Mouse (Mus musculus): Measurements from ENCODE around the gene Wnk2. TPM values are rescaled to one million over a fixed set of nuclear protein-coding genes. Genes with fewer than 3 reads are reported as not detected.

Wnk2 gene
- polyA plus RNA-seq, 1 experiment from 2014 or later: 0.09 TPM

- H3K9ac ChIP-seq: no peak overlapping the region
- no peak overlapping the region for H3K4me2 ChIP-seq
- no peaks in the 10 kb centered on the region for H3K36me3 ChIP-seq
- H3K4me3 ChIP-seq (replicated peaks): no peak overlapping the region
- H3K4me1 ChIP-seq (replicated peaks): peaks cover 11% of the 10 kb centered on the region
- no peaks in the 10 kb centered on the region for H3K9me3 ChIP-seq (replicated peaks)
- DNase-seq: no peak
- no peak for ATAC-seq (ENCODE audit: low read depth)
- no peaks in the 10 kb centered on the region for H3K27me3 ChIP-seq
- WGBS (ENCODE audit: insufficient replicate concordance): 68% methylated on average over 11 of the region's 11 CpGs
- no peak overlapping the region for H3K27ac ChIP-seq
These were observed 13.3 kb downstream of the Wnk2 start for GRCm38 (mm10) chr13:49134491-49134890.

DNA sequence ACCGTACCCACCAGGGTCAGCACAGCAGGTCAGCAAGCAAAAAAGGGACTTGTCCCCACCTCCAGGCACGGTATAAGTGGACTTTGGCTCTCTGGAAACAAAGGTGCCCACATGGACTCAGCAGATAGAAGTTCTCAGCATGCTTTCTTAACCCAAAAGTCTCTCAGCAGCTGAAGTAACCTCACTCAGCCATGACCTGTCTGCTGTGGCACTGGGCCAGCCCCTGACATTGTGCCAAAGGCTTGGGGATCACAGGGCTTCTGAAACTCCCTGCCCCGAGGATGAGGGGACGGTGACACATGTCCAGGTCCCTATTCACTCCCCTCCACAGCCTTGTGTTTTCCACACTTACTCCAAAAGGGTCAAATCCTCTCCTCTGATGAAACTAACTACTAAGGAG lies 14.7 kb downstream of the Wnk2 start:
- Histone ChIP-seq H3K4me2 (no peak overlapping the region), H3K9ac (no peak overlapping the region), H3K9me3 (replicated peaks) (no peaks in the 10 kb centered on the region), H3K4me1 (replicated peaks) (peaks cover 11% of the 10 kb centered on the region), H3K27me3 (no peaks in the 10 kb centered on the region), H3K36me3 (no peaks in the 10 kb centered on the region), H3K27ac (no peak overlapping the region), H3K4me3 (replicated peaks) (no peak overlapping the region)
- ATAC-seq (ENCODE audit: low read depth) (no peak), DNase-seq (no peak)
- WGBS (ENCODE audit: insufficient replicate concordance): 52% methylated on average over 4 of the region's 4 CpGs

- no peak overlapping the region for H3K4me2 ChIP-seq
- peaks cover 11% of the 10 kb centered on the region for H3K4me1 ChIP-seq (replicated peaks)
- no peaks in the 10 kb centered on the region for H3K9me3 ChIP-seq (replicated peaks)
- H3K4me3 ChIP-seq (replicated peaks): no peak overlapping the region
- WGBS (ENCODE audit: insufficient replicate concordance): 63% methylated on average over 7 of the region's 7 CpGs
- DNase-seq: no peak
- peak; percentile 50; the same call in 1 of the 2 replicates for ATAC-seq (ENCODE audit: low read depth)
- no peaks in the 10 kb centered on the region for H3K36me3 ChIP-seq
- H3K27me3 ChIP-seq: no peaks in the 10 kb centered on the region
- no peak overlapping the region for H3K9ac ChIP-seq
- no peak overlapping the region for H3K27ac ChIP-seq
These were observed 15.7 kb downstream of the Wnk2 start for GRCm38 (mm10) chr13:49131946-49132687.

DNA sequence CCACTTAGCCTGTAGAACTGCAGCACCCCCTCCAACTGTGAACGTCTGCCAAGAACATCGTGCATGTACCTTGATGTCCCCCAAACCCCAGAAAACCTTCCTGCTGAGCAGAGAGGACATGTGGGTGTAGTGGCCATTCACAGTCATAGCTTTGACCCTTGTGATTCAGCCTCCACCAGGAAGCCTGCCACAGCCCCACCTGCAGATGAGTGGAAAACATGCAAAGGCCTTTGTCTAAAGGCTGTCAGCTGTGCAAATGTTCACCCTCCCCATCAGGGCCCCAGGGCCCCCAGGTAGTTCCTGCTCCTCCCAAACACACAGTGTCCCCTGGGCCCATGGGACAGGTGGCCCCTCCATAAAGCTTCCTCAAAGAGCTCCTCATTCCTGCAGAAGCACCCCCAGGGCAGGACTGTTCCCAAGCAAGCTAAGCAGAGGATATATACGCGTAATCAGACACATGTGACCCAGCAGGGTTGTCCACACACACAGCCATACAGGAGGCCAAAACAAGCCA lies 16.4 kb downstream of the Wnk2 start:
- peaks cover 11% of the 10 kb centered on the region for H3K4me1 ChIP-seq (replicated peaks)
- no peak for ATAC-seq (ENCODE audit: low read depth)
- H3K9me3 ChIP-seq (replicated peaks): no peaks in the 10 kb centered on the region
- H3K36me3 ChIP-seq: no peaks in the 10 kb centered on the region
- no peak overlapping the region for H3K4me2 ChIP-seq
- WGBS (ENCODE audit: insufficient replicate concordance): 73% methylated on average over 4 of the region's 4 CpGs
- H3K4me3 ChIP-seq (replicated peaks): no peak overlapping the region
- no peak overlapping the region for H3K27ac ChIP-seq
- no peaks in the 10 kb centered on the region for H3K27me3 ChIP-seq
- H3K9ac ChIP-seq: no peak overlapping the region
- no peak for DNase-seq

GRCm38 (mm10) chr13:49129845-49130244 lies 18.0 kb downstream of the Wnk2 start:
- Histone ChIP-seq H3K4me1 (replicated peaks) (peaks cover 11% of the 10 kb centered on the region), H3K4me3 (replicated peaks) (no peak overlapping the region), H3K4me2 (no peak overlapping the region), H3K27me3 (no peaks in the 10 kb centered on the region), H3K36me3 (no peaks in the 10 kb centered on the region), H3K9me3 (replicated peaks) (no peaks in the 10 kb centered on the region), H3K27ac (no peak overlapping the region), H3K9ac (no peak overlapping the region)
- no peak for ATAC-seq (ENCODE audit: low read depth)
- 45% methylated on average over 4 of the region's 4 CpGs for WGBS (ENCODE audit: insufficient replicate concordance)
- no peak for DNase-seq

DNA sequence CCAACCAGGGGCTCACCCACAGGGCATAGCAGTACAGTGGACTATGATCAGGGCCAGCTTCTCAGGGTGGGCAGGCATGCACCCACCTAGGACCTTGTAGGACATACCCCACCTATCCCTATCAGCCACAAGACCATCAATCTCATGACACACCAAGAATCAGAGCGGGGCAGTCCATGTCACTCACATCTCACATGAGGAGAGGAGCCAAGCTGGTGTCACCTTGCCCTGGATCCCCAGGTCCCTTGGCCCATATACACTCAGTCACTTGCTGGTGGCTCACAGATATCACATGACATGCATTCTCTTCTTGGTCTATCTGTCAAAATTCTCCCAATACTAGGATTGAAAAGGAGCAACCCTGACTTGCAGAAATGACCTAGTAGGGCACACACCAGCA lies 18.7 kb downstream of the Wnk2 start:
- Histone ChIP-seq H3K4me3 (replicated peaks) (no peak overlapping the region), H3K9ac (no peak overlapping the region), H3K9me3 (replicated peaks) (no peaks in the 10 kb centered on the region), H3K36me3 (no peaks in the 10 kb centered on the region), H3K27me3 (no peaks in the 10 kb centered on the region), H3K4me1 (replicated peaks) (peaks cover 11% of the 10 kb centered on the region), H3K4me2 (no peak overlapping the region), H3K27ac (no peak overlapping the region)
- 50% methylated on average over 1 of the region's 1 CpGs for WGBS (ENCODE audit: insufficient replicate concordance)
- DNase-seq (no peak), ATAC-seq (ENCODE audit: low read depth) (no peak)

DNA sequence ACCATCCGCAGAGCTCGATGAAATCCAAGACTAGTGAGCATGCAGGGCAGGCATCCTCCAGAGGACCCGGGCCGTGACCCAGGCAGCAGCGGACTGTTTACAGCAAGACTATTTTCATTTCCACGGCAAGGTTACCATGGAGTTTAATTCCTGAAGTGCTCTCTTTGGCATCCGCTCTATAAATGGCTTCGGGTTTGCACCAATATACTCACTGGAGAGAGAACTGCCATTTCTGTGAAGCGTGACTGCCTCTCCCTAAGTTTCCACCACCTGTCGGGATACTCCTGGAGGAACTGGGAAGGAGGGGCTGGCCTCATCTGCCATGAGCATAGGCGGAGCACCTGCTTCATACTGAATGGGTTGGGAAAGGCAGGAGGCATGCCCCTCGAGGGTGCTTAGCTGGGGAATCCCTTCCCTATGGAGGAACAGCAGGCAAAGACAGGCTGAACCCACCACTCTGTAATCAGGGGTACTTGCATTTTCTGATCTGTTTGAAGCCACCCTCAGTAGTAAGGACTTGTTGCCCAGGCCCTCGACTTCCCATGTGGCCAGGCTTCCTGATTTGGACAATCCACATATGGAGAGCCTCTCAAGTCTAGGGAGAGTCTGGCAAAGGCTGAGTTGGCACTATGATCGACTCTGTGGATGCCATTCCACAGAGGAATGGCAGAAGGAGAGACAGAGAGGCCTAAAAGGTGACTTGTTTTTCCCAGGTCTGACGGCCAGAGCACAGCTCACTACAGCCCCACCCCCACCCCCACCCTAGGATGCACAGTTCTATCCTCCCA lies 19.8 kb downstream of the Wnk2 start:
- no peaks in the 10 kb centered on the region for H3K27me3 ChIP-seq
- WGBS (ENCODE audit: insufficient replicate concordance): 52% methylated on average over 15 of the region's 15 CpGs
- DNase-seq (no peak), ATAC-seq (ENCODE audit: low read depth) (no peak)
- no peak overlapping the region for H3K9ac ChIP-seq
- H3K4me2 ChIP-seq: no peak overlapping the region
- peaks cover 11% of the 10 kb centered on the region for H3K4me1 ChIP-seq (replicated peaks)
- H3K9me3 ChIP-seq (replicated peaks): no peaks in the 10 kb centered on the region
- no peak overlapping the region for H3K4me3 ChIP-seq (replicated peaks)
- no peaks in the 10 kb centered on the region for H3K36me3 ChIP-seq
- no peak overlapping the region for H3K27ac ChIP-seq

DNA sequence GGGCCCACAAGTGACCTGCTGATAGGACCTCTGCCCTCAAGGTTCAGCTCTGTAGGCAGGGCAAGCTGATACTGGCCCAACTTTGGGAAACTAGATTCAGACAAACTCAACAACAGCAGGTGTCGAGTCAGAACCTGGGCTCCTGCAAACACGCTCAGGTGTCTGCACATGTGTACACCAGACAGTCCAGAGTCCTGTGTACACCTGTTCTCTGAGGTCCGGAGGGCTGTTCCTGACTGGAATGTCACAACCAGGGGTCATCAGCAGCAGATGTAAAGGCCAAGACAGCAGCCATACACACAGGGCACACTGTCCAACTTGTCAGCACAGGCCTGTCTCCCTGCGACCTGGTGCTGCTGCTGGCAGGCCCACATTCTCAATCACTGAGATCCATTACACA lies 25.7 kb downstream of the Wnk2 start:
- no peak overlapping the region for H3K9ac ChIP-seq
- no peak overlapping the region for H3K4me3 ChIP-seq (replicated peaks)
- WGBS (ENCODE audit: insufficient replicate concordance): 57% methylated on average over 4 of the region's 4 CpGs
- H3K27ac ChIP-seq: no peak overlapping the region
- no peaks in the 10 kb centered on the region for H3K27me3 ChIP-seq
- no peak overlapping the region for H3K4me2 ChIP-seq
- ATAC-seq (ENCODE audit: low read depth) (peak; percentile 43; the same call in 1 of the 2 replicates), DNase-seq (no peak)
- no peaks in the 10 kb centered on the region for H3K36me3 ChIP-seq
- no peaks in the 10 kb centered on the region for H3K4me1 ChIP-seq (replicated peaks)
- no peaks in the 10 kb centered on the region for H3K9me3 ChIP-seq (replicated peaks)

- Histone ChIP-seq H3K4me3 (replicated peaks) (no peak overlapping the region), H3K9ac (no peak overlapping the region), H3K36me3 (no peaks in the 10 kb centered on the region), H3K27ac (no peak overlapping the region), H3K4me2 (no peak overlapping the region), H3K27me3 (no peaks in the 10 kb centered on the region), H3K9me3 (replicated peaks) (no peaks in the 10 kb centered on the region), H3K4me1 (replicated peaks) (no peaks in the 10 kb centered on the region)
- WGBS (ENCODE audit: insufficient replicate concordance): 71% methylated on average over 8 of the region's 8 CpGs
- DNase-seq (no peak), ATAC-seq (ENCODE audit: low read depth) (no peak)
These were observed 30.3 kb downstream of the Wnk2 start for GRCm38 (mm10) chr13:49117563-49117962.

DNA sequence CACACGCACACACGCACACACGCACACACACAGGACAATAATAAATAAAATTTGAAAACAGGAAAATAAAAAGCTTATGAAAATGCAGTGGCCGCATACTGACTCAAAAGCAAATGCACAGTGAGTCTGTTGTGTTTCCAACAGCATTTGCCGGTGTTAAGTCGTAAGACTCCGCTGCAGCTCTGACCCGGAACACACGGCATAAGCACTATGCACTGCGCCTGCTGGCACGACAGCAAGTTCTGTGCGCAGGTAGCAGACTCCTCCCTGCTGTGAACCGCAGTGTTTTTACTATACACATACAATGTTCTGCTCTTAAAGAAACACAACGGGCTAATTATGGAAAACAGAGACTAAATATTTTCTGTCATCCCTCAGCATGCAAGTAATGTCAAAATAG lies 32.9 kb downstream of the Wnk2 start:
- Histone ChIP-seq H3K36me3 (no peaks in the 10 kb centered on the region), H3K4me3 (replicated peaks) (no peak overlapping the region), H3K9me3 (replicated peaks) (no peaks in the 10 kb centered on the region), H3K27me3 (no peaks in the 10 kb centered on the region), H3K9ac (no peak overlapping the region), H3K4me1 (replicated peaks) (no peaks in the 10 kb centered on the region), H3K4me2 (no peak overlapping the region), H3K27ac (no peak overlapping the region)
- ATAC-seq (ENCODE audit: low read depth) (no peak), DNase-seq (no peak)
- 79% methylated on average over 14 of the region's 14 CpGs for WGBS (ENCODE audit: insufficient replicate concordance)

DNA sequence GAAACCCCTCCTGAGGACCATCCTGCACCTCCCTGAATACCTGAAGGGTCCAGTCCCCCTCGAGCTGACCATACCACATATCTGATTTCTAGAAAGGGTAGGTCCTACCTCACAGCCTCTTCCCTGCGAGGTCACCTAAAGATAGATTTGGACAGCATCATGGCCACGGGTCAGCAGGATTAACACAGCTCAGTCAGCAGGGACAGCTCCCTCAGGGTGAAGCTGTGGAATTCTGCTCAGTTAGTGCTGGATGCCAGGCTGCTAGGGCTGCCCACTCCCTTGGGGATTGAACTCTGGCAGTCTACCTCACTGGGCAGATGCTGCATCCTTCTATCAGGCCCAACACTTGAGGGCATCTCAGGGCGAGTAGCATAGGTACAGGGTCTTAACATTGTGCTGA lies 33.7 kb downstream of the Wnk2 start:
- Histone ChIP-seq H3K27ac (no peak overlapping the region), H3K4me2 (no peak overlapping the region), H3K36me3 (no peaks in the 10 kb centered on the region), H3K4me3 (replicated peaks) (no peak overlapping the region), H3K4me1 (replicated peaks) (no peaks in the 10 kb centered on the region), H3K27me3 (no peaks in the 10 kb centered on the region), H3K9me3 (replicated peaks) (no peaks in the 10 kb centered on the region), H3K9ac (no peak overlapping the region)
- 34% methylated on average over 4 of the region's 4 CpGs for WGBS (ENCODE audit: insufficient replicate concordance)
- no peak for DNase-seq
- no peak for ATAC-seq (ENCODE audit: low read depth)

Measured in liver, embryonic 13.5 days (tissue).